Mouse (Mus musculus) layer of hippocampus, adult 2 months (tissue): ENCODE results near the gene Aoc3. TPM values are rescaled to one million over a fixed set of nuclear protein-coding genes. Genes with fewer than 3 reads are reported as not detected.

Source experiments
- DNase-seq, 2 experiments: peaks; one replicate each; pipeline ENCODE4 v3.0.0; 2022; ENCODE audit warnings: low spot score in 2 of 2
- H3K27ac ChIP-seq: fragments of 200-600 bp; 2 replicates; pipeline ENCODE4 v1.8.1; 2022
- H3K4me3 ChIP-seq: fragments of 200-600 bp; 2 replicates; pipeline ENCODE4 v1.8.1; 2022; ENCODE audit warnings: mild to moderate bottlenecking
- CTCF ChIP-seq: fragments of 200-600 bp; conservative IDR thresholded peaks from 2 replicates; pipeline ENCODE4 v1.8.1; 2022; ENCODE audit warnings: antibody characterized with exemption, mild to moderate bottlenecking, moderate library complexity
- total RNA-seq, 2 experiments: library from RNA; stranded (reverse); gene quantifications; 2 replicates each; pipeline ENCODE4 v1.2.3; 2021

Aoc3 gene
- total RNA-seq, 2 experiments from 2014 or later: 0.64 to 0.74 TPM

GRCm38 (mm10) chr11:101334516-101334915 is 4.1 kb downstream of the Aoc3 start:
- TF ChIP-seq CTCF: no peak
- Histone ChIP-seq H3K27ac (no peak overlapping the region), H3K4me3 (no peak overlapping the region)
- DNase-seq: no peak

GRCm38 (mm10) chr11:101335685-101336084 is 5.3 kb downstream of the Aoc3 start:
- no peak overlapping the region for H3K4me3 ChIP-seq
- no peak for DNase-seq
- TF ChIP-seq CTCF: peak; percentile 24; the same call in 1 of the 2 replicates
- no peak overlapping the region for H3K27ac ChIP-seq

DNA sequence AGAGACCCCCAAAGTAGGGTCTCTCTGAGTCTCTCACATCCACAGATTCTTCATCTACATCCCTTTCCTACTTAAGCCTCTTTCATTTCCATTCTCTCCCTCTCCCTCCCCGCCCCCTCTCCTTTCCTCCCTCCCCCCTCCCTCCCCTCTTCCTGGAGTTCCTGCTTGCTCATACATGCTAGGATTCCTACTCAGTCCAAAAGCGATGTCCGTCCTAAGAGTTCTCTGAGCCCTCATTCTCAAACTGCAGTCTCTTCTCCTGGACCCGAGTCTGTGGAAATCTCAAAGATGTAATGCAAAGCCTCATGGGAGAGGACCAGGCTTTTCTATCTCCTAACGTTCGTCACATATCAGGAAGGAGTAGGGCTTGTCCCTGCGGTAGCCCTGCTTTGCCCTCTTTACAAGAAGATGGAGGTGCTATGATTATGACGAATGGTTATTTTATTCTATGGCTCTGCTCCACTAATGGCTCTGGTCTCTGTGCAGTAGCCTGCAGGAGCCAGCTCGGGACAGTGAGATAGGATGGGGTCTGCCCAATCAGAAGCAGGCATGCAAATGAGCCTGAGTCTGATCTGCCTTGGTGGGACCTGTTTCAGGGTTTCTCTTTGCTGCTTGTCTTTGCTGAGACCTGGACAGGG is 7.8 kb downstream of the Aoc3 start:
- DNase-seq: no peak
- H3K27ac ChIP-seq: no peak overlapping the region
- H3K4me3 ChIP-seq: peak overlapping the region; percentile 41
- TF ChIP-seq CTCF: no peak

- Histone ChIP-seq H3K4me3 (no peak overlapping the region), H3K27ac (no peak overlapping the region)
- no peak for TF ChIP-seq CTCF
- no peak for DNase-seq
Observed at GRCm38 (mm10) chr11:101347083-101347775, 16.8 kb downstream of the Aoc3 start.

GRCm38 (mm10) chr11:101348774-101349173 is 18.4 kb downstream of the Aoc3 start:
- DNase-seq: no peak
- H3K27ac ChIP-seq: no peak overlapping the region
- no peak overlapping the region for H3K4me3 ChIP-seq
- no peak for TF ChIP-seq CTCF

DNA sequence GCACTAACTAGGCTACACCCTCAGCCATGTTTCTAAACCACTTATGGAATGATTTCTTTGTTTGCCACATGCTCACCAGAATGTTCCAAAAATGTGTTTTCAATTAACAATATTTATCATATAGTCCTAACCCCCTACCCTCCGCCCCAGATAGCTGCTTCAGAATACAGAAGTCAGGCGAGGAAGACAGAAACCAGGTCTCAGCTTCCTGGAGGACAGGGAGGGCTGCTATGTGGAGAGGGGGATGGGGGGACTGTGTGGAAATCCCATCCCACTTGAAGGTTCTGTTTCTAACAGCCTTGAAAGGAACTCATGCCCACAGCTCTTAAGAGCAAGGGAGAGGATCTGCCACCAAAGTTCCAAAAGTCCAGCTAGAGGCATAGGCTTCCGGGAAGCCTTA is 18.8 kb downstream of the Aoc3 start:
- no peak for DNase-seq
- no peak for TF ChIP-seq CTCF
- Histone ChIP-seq H3K4me3 (no peak overlapping the region), H3K27ac (no peak overlapping the region)

DNA sequence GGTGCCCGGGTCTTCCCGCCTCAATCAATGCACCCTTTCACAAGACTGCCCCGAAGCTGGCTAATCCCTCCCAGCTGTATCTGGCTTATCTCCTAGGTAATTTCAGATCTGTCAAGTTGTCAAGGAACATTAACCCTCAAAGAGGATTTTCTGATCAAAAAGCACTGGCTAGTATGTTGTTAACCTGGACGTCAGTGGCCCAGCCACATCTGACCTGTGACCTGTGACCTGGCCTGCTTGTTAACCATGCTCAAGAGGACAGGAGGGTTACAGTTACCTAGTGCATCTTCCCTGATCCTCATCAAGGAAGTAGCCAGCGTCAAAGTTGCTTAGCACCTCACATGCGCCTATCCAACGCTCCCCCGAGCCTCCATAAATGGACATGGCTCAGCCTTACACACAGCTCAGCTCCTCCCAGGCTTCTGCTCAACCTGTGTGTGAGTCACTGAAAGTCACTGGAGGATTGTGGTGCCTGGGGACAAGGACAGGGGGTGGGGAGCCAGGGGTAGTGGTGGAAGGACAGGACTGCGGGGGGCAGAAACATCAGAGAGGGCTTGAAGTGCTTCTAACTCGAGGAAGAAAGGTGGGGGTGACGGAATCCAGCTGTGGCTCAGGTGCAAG is 20.8 kb downstream of the Aoc3 start:
- TF ChIP-seq CTCF: no peak
- no peak overlapping the region for H3K27ac ChIP-seq
- no peak overlapping the region for H3K4me3 ChIP-seq
- DNase-seq: no peak

GRCm38 (mm10) chr11:101351721-101352111 is 21.3 kb downstream of the Aoc3 start:
- Histone ChIP-seq H3K27ac (no peak overlapping the region), H3K4me3 (no peak overlapping the region)
- TF ChIP-seq CTCF: no peak
- DNase-seq: no peak

- no peak for TF ChIP-seq CTCF
- H3K4me3 ChIP-seq: no peak overlapping the region
- H3K27ac ChIP-seq: no peak overlapping the region
- no peak for DNase-seq
Observed at GRCm38 (mm10) chr11:101353436-101353835, 23.0 kb downstream of the Aoc3 start.

- H3K27ac ChIP-seq: no peak overlapping the region
- TF ChIP-seq CTCF: peak; percentile 14; the same call in 1 of the 2 replicates
- H3K4me3 ChIP-seq: no peak overlapping the region
- no peak for DNase-seq
Observed at GRCm38 (mm10) chr11:101354438-101355010, 24.1 kb downstream of the Aoc3 start.

GRCm38 (mm10) chr11:101355916-101356315 is 25.5 kb downstream of the Aoc3 start:
- DNase-seq: no peak
- no peak for TF ChIP-seq CTCF
- Histone ChIP-seq H3K4me3 (no peak overlapping the region), H3K27ac (no peak overlapping the region)

DNA sequence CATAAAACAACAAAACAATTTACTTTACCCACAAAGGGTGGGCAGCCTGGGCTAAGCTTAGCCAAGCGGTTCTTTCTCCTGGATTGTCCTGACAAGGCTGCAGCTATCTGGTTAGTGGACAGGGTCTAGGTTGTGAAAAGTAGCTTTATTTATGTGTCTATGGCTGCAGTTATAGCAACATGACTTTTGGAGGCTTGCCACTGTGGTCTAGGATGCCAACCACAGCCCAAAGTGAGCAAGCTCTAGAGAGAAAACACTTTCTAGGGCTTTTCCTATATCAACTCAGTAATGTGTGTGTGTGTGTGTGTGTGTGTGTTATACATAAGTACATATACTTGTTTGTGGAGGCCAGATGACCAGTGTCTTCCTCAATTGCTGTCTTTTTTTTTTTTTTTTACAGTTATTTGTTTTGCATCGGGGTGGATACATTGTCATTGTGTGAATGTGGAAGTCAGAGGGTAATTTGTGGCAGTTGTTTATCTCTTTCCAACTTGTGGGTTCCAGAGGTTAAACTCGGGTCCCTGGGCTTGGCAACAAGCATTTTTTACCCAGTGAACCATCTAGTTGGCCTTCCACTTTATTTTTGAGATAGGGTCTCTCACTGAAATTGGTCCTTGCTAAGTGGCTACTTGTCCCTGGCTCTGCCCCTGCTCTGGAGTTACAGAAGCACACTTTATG is 27.2 kb downstream of the Aoc3 start:
- Histone ChIP-seq H3K27ac (no peak overlapping the region), H3K4me3 (no peak overlapping the region)
- TF ChIP-seq CTCF: no peak
- no peak for DNase-seq

DNA sequence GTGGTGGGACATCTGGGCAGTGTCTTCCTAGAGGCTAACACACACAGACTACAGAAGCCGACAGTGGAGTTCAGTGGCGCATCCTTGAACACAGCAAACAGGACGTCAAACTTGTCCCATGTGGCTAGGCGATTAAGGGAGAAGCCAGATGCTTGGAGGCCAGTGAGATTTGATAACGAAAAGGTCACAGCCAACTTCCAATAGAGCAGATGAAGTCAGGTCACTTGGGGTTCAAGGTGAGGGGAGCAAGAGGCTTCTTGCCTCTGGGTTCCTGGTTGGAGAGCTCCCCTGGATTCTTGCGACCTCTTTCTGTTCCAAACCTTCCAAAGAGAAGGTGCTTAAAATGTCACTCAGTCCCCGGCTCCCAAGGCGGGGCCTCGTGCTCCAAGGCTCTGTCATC is 29.4 kb downstream of the Aoc3 start:
- Histone ChIP-seq H3K27ac (no peak overlapping the region), H3K4me3 (no peak overlapping the region)
- TF ChIP-seq CTCF: no peak
- DNase-seq: no peak
